Mouse (Mus musculus): ENCODE results near the gene Irx2. TPM values are rescaled to one million over a fixed set of nuclear protein-coding genes. Genes with fewer than 3 reads are reported as not detected.

The Irx2 gene
- total RNA-seq, 2 experiments from 2014 or later: not detected

GRCm38 (mm10) chr13:72634752-72635315 is 6.2 kb downstream of the Irx2 start:
- ATAC-seq (replicated peaks; ENCODE audit: low FRiP score, poor library complexity, severe bottlenecking): no peak

GRCm38 (mm10) chr13:72636331-72636851 is 7.8 kb downstream of the Irx2 start:
- no peak for ATAC-seq (replicated peaks; ENCODE audit: low FRiP score, poor library complexity, severe bottlenecking)

- no peak for ATAC-seq (replicated peaks; ENCODE audit: low FRiP score, poor library complexity, severe bottlenecking)
These were observed 8.9 kb downstream of the Irx2 start for GRCm38 (mm10) chr13:72637536-72637935.

DNA sequence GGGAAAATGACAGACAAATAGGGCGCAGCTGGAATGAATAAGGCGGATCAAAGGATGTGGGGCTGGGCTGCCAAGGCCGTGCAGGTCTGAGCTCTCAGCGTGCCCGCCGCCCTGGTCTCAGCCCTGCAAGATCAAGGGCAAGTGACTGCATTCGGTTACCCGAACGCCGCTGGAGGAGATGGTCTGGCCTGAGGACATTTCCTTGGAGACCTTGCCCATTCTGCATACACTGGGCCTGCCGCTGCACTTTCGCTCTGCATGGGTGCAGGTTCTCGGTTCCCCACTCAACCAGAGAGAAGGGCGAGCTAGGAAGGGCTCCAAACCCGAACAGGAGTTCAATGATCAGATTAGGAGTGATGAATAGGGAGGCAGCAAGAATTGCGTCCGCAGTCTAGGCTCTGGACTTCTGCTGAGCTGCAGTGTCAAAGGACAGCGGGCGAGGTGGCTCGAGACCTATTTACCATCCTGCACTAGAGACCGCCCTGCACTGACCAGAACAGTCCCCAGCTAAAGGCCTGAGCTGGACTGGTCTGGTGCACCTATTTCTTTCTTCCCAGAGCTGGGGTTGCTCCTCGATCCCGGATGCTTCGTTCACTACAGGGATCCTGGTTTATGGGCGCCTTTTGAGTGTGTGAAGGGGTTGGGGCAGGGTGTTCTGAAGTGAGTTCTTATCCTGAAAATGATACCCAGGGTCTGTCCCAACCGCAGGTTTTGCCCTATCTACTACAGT is 9.9 kb downstream of the Irx2 start:
- no peak for ATAC-seq (replicated peaks; ENCODE audit: low FRiP score, poor library complexity, severe bottlenecking)

GRCm38 (mm10) chr13:72639441-72640130 is 11.0 kb downstream of the Irx2 start:
- no peak for ATAC-seq (replicated peaks; ENCODE audit: low FRiP score, poor library complexity, severe bottlenecking)

DNA sequence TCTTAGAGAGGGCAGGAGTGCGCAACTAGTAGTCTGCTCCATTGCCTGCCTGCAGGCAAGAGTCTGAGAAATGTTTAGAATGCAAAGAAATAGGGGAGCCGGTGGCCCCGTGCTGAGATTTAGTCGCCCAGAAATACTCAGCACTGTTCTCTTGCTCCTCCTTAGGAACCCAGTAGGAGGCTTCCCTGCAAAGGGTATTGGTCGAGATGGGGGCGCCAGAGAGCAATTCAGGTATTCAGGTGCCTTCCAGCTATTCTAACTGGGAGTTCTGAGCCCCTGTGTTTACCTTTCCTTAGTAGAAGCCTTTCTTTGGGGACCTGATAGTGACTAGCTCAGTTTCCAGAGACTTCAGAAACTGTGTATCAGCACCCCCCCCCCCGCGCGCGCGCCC is 11.5 kb downstream of the Irx2 start:
- no peak for ATAC-seq (replicated peaks; ENCODE audit: low FRiP score, poor library complexity, severe bottlenecking)

DNA sequence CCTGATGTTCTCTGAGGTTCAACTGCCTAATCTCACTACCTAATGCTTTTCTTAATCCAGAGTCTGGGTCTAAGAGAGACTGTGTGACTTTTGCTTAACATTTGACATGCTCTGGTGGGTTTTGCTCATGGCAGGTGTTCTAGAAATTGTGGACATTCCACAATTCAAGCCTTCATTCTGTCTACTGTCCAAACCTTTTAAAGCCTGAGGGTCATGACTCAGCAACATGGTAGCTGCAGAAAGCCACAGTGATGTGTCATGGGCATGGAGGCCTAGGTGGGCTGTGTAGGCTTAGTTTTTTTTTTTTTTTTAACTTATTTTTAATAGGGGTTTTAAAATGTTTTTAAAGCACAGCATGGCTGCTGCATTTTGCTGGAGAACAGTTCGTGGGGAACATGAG is 27.8 kb downstream of the Irx2 start:
- no peak for ATAC-seq (replicated peaks; ENCODE audit: low FRiP score, poor library complexity, severe bottlenecking)

DNA sequence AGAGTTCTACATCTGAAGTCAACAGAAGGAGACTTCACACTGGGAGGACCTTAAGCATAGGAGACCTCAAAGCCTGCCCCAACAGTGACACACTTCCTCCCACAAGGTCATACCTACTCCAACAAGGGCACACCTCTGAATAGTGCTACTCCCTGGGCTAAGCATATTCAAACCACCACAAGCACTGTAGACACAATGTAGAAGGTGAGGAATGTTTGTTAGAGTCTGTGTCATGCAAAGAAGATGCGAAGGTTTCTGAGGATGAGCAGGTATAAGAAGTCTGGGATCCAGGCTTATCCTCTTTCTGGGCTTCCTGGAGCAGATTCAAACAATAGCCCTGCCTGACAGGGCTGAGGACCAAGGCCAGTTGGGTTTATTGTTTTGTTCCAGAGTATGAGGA is 47.2 kb downstream of the Irx2 start:
- no peak for ATAC-seq (replicated peaks; ENCODE audit: low FRiP score, poor library complexity, severe bottlenecking)
